Mouse (Mus musculus): ENCODE results near the gene Kcnk7.
"Not testable (repeated sequence)": the region's sequence is repeated elsewhere in the genome, so short reads cannot be mapped to it uniquely, and the experiment has no call there.

Kcnk7 gene

DNA sequence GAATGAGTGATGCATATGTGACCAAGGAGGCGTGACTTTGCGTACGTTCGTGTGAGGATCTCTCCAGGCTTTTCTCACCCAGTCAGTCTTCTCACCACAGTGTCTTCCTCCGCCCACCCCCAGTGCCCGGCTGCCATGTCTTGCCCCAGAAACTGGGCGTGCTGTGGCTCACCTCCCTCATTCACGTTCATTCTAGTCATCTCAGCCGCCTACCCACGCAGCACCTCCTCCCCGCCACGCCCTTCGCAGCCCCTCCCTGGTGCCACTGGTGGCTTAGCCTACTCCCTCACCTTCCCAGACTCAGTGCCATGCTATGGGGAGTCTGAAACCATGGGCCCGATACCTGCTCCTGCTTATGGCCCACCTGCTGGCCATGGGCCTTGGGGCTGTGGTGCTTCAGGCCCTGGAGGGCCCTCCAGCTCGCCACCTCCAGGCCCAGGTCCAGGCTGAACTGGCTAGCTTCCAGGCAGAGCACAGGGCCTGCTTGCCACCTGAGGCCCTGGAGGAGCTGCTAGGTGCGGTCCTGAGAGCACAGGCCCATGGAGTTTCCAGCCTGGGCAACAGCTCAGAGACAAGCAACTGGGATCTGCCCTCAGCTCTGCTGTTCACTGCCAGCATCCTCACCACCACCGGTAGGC lies at the start of gene Kcnk7:
Kcnk7 (plus strand) TSS at position 205 of the 638 bp plus-strand sequence.
- DNase-seq (ENCODE audit: low read depth, low spot score): no peak

DNA sequence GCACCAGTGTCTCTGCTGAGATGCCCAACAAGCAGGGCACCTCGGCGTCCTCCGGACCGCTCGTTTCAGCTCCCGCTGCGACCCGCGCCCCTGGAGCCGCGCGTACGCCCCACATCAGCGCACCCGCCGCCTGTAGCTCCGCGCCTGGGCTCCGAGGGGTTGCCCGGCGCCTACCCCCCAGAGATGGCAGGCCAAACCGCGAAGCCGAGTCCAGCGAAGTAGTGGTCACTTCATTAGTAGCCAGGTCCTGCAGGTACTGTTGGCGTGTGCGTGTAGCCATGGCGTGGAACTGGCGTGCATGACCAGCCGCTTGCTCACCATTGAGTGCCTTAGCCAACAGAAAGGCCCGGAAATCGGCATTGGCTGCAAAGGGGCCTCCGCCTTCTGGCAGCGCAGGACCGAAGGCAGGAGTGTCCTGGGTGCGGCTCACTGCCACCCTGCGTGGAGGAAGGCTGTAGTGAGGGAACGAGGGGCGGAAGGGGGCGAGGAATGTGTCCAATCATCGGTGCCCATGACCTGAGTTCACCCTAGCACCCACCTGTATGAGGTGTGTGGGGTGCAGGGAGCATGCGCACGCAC lies 49.4 kb upstream of the Kcnk7 start:
- DNase-seq (ENCODE audit: low read depth, low spot score): no peak

DNA sequence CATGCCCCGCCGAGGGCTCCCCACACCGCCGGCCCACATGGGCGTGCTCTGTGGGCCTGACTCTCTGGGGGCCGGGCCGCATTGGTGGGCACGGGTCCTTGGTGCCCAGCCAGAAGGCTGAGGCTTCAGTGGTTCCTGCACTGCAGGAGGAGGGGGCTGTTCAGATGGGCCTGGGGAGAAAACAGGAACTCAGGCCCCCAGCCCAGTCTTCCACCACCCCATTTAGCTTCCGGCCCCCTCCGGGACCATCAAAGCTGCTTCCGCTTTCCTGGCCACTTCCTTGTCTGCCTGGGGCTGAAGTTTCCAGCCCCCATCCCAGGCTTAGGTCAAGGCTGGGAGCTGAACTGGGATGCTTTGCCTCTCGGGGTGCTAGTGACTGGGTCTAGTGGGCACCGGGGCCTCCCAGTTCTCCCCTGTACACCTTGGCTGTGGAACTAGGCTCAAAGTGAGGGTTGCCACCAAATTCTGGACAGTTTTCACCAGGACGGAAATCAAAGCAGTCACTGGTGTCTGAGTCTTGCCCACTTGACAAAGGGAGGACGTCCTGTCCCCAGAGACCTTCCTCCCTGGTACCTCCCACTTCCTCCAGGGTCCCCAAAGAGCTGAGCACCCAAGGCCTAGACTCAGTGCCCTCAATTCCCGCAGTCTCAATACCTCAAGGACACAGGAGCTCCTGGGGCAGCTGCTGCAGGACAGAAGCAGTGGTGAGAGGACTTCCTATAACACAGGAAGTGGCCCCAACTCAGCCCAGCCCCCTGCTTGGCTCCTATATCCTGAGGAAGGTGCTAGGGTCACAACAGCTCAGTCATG lies 43.0 kb upstream of the Kcnk7 start:
- DNase-seq (ENCODE audit: low read depth, low spot score): no peak

DNA sequence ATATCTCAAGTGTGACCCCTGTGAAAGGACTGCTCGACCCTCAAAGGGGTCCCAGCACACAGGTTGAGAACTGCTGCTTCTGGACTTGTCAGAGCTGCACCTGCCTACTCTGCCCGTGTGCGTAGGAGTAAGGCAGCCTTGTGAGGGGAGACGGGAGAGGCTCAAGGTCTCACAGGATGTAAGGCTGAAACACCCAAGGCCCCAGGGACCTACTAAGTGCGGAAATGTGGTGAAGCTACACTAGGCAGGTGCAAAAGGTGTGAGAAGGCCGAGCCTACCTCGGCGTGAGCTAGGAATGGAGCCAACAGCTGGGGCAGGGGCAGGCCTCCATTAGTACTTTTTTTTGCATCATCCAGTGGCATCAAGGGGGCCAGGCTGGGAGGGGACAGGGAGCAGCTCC lies 41.9 kb upstream of the Kcnk7 start:
- DNase-seq (ENCODE audit: low read depth, low spot score): no peak

DNA sequence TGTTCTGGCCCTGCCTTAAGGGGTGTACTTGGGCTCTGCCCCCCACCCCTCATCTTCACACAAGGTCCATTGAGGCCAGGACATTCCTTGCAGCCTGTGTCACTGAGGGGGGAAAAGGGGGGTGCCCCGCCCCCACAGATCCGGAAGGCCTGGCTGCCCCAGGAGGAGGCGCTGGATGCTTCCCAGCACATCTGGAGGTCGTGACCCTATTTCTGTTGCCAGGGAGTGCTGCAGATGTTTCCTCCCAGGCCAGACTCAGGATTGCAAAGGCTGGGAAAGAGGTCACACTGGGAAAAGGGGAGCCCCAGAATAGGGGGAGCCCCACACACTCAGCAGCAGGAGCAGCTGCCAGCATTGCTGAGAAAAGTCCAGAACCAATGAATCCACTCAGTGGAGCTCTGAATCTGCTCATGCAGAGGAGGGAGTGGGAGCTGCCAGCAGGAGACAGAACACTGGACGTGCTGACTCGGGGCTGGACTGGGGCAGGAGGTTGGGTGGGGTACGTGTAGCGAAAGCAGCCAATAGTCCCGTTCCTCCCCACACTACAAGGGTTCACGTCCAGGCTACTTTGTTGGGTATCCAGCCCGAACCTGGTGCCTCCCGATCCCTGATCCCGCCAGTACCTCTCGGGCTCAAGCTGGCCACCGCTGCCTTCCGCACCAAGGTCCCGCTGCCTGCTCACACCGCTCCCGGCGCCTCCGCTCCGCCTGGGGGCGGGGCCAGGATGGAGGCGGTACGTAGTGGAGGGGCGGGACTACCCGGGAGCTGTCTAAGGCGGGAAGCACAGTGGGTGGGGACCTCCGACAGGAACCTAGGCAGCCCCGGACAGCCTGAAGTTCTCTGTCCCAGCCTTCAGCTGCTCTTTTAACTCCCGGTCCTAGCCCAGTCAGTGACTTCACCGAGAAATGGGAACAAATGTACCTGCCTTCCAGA lies 40.9 kb upstream of the Kcnk7 start, which contains the start of gene Sipa1:
Sipa1 (minus strand) TSS at position 727 of the 933 bp plus-strand sequence.
- peak; percentile 62 for DNase-seq (ENCODE audit: low read depth, low spot score)

DNA sequence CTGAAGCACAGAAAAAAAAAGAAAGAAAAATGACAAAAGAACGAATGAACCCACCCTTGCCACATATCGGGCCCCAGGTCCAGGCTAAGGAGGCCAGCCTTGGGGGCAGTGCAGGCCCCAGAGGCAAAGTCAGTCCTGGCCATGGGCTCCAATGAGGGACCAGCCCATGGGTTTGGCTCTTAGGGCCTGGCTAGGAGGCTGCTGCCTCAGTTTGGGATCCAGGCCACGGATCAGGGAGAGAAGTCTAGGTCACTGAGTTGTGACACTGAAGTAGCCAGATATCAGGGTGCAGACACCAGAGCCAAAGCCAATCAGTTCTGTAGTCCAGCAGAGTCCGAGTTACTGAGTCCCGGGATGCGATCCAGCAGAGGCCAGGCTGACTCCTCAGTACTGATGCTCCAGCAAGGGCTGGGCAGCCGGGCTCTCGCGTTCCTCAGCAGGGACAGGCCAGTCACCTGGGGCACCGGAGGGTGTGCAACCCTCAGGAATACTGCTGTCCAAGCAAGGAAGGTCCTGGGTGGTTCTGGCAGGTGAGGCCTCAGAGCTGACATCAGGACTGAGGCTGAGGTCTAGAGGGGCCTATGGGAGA lies 39.4 kb upstream of the Kcnk7 start:
- no peak for DNase-seq (ENCODE audit: low read depth, low spot score)

DNA sequence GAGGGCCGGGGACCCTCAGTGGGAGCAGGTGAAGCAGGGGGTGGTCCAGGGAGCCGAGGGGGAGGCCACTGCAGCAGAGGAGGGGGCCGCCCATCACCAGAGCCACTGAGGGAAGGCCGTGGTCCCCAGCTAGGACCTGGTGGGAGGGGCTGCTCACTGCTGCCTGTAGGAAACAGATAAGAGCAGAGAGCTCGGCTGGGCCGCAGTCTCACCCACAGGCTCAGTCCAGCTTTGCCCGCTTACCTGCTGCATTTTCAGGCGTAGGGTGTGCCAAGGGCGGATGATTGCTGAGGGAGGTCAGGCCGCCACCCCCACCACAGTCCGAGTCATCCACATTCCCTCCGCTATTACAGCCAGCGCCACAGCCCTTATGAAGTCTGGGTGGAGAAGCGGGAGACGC lies 38.7 kb upstream of the Kcnk7 start:
- DNase-seq (ENCODE audit: low read depth, low spot score): no peak

DNA sequence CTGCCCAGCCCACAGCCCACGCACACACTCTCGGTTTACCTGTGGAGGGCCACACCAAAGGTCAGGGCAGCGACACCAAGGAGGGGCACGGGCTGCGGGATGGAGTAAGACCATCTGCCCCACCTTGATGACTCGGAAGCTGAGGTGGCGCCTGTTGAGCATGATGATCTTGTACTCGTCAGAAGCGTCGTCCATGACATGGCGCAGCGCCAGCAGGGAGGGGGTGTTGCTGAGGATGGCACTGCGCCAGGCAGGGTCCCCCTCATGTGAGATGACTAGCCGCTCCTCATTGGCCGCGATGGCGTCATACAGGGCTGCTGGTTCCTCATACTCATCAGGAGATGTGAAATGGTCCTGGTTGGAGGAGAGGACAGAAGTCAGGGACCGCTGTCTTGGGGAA lies 37.8 kb upstream of the Kcnk7 start:
- no peak for DNase-seq (ENCODE audit: low read depth, low spot score)

DNA sequence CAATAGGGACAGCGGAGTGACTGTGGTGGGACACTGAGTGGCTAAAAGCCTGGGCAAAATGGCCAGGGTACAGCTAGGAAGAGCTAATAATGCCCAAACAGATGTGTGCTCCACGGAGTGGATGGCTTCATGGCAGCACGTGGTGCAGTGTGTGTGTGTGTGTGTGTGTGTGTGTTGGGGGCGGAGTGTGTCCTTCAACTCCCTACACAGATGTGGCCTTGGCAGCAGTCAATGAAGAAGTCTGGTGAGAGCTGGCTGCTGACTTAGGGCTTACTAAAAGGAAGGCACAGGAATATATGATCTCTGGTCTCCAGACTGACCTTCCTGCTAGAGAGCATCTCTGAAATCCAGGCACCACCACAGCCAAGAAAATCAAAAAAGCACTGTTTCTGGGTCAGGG lies 35.8 kb upstream of the Kcnk7 start:
- no peak for DNase-seq (ENCODE audit: low read depth, low spot score)

DNA sequence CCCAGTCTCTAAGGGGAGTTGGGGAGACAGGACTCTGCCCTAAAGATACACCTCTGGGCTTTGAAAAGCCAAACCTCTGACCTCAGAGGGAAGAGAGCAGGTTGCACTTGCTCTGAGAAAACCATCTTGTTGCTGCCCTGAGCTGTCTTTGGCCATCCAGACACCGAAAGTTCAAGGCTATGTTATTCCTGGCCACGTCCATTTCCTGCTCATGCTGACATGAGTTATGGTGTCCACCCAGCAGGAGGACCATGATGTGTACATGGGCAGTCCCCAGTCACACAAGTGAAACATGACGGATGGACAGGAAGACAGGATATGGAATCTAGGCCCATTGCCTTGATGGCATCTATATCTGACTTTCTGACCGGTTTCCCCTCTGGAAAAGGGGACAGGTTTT lies 23.7 kb upstream of the Kcnk7 start:
- no peak for DNase-seq (ENCODE audit: low read depth, low spot score)

DNA sequence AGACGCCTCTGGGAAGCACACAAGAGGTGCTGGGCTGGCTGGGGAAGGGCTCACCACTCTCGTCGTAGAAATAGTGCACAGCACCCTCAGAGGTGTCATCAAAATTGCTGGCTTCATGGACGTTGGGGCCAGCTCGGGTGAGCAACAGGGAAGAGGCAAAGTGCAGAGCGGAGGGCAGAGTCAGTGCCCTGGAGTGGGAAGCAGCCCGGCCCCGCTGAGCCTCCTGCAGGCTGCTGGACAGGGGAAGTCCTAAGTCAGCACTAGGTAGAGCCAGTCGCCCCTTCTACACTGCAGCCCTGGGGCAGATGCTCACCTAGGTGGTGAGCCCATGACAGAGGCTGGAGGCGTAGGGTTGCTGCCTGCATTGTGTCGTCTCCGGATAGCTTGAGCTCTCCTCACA lies 19.9 kb upstream of the Kcnk7 start:
- DNase-seq (ENCODE audit: low read depth, low spot score): no peak

DNA sequence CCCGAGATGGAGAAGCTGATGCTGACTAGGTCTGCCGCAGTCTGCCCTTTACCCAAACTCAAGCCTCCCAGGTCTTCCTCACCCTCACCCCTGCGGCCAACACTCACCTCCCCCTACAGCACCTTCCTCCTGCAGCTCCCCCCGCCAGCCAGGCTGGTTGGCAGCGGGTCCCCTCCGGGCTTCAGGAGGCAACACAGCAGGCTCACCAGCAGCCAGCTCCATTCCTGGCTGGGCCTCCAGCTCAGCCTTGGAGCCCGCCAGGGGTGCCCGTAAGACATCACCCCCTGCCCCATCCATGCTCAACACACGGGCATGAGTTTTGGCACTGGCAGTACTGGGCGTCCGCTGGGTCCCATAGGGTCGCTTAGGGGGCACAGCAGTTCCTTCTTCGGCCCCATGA lies 19.2 kb upstream of the Kcnk7 start:
- DNase-seq (ENCODE audit: low read depth, low spot score): no peak

DNA sequence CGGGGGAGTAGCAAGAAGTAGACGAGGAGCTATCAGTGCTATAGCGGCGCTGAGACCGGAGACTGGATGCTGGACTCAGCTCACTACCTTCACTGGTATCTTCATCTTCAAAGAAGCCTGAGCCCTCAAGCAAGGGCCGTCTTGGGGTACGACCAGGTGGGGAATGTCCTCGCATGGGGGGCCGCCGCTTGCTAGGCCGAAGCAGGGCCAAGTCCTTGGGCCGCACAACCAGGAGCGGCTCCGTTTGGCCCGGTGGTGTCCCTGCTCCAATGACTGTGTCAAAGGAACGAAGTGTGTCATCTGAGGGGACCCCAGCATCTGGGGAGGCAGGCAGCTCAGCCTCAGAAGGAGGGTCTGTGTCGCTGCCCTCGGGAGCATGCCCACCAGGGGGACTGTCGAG lies 18.7 kb upstream of the Kcnk7 start:
- no peak for DNase-seq (ENCODE audit: low read depth, low spot score)

DNA sequence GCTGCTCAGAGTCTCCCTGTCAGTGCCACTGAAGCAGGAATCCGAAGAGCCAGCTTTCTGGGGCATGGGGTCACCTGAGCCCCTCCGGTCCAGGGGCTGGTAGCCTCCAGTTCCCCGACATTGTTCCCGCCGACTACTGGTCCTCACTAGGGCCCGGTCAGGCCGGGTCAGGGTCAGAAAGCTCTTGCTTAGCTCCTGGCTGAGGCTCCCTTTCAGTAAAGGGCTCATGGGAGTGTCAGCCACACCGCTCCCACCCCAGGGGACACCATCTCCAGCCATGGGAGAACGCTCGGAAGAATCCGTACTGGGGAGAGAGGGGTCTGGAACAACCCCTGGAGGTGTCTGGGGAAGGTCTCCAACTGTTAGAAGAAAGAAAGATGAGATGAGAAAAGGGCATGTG lies 18.3 kb upstream of the Kcnk7 start:
- no peak for DNase-seq (ENCODE audit: low read depth, low spot score)

DNA sequence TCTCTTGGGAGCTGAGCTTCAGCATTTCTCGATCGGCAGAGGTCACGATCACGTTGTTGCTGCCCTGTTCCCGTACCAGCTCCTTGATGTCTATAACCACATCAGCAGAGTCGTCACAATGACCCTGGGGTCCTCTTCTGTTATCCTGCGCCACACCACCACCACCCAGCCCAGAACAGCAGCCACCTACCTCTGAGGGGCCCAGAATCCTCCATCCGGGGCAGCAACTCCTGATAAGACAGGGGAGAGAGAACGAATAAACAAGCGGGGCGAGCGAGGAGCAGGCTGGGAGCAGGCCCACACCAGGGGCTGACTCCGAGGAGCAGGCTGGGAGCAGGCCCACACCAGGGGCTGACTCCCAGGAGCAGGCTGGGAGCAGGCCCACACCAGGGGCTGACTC lies 17.7 kb upstream of the Kcnk7 start:
- DNase-seq (ENCODE audit: low read depth, low spot score): no peak

DNA sequence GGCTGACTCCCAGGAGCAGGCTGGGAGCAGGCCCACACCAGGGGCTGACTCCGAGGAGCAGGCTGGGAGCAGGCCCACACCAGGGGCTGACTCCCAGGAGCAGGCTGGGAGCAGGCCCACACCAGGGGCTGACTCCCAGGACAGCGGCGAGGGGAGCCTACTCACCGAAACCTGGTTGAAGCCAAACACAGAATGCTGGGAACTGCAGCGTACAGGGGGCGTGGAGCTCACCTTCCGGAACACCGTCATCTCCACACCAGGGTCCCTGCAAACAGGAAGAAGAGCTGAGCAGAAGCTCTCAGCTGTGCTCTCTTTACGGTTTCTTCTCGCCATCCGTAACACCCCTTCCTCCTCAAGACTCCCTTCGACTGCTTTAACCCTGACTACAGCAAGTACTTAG lies 17.2 kb upstream of the Kcnk7 start:
- not testable (repeated sequence) for DNase-seq (ENCODE audit: low read depth, low spot score)

DNA sequence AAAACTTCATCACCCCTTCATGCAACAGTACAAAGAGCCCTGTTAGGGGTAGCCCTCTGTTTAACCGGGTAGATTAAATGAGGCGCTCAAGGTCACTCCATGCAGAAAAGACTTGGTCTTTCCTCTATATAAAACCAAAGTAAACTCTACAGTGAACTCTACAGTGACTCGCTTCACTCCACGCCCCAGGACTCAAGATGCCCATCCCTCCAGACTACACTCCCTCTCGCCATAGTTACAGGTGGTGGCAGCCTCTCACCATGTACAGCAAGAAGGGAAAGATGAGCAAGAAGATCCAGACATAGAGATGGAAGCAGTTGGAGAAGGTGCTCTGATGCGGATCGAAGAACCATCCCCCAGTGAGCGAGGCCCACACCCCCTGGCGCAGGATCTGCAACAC lies 16.4 kb upstream of the Kcnk7 start:
- no peak for DNase-seq (ENCODE audit: low read depth, low spot score)

DNA sequence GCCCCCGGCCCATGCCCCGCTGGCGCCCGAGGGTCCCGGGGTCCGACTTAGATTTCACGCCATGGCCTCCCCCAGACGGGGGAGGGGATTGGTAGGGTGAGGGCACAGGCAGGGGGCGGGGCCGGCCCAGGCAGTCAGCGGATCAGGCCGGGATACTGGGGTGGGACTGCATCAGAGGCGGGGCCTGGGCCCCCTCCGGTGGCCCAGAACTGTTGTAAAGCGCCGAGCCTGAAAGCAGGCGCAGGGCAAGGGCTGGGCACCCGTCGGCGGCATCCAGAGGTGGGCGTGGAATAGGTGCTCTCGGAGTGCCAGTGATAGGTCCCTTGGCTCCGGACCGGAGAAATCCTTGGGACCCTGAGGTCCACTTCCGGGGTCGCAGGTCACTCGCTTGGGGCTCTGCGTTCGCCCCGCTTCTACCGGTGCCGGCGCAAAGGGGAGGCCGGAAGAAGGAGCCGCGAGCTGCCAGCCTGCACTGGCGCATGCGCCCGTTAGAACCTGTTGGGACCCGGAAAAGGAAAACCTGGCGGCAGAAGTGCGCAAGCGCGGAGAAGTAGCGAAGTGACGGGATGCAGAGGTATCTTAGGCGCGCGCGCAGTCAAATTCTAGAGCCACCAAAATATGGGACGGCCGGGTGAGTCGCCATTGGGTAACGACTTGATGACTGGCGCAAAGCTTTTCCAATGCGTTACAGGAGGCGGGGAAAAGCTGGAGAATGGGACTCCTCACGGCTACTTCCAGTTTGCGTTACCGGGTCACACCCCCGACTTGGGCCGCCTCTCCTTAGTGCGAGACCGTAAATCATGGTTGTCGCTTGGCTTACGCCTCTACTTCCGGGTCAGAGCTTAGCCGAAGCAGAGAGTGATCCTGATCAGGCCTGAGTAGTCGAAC lies 15.7 kb upstream of the Kcnk7 start, which contains the start of the genes Map3k11 and Pcnx3:
Map3k11 (plus strand) TSS at position 543 of the 888 bp plus-strand sequence.
Pcnx3 (minus strand) TSS at position 709 of the 888 bp plus-strand sequence.
- DNase-seq (ENCODE audit: low read depth, low spot score): peak; percentile 93

DNA sequence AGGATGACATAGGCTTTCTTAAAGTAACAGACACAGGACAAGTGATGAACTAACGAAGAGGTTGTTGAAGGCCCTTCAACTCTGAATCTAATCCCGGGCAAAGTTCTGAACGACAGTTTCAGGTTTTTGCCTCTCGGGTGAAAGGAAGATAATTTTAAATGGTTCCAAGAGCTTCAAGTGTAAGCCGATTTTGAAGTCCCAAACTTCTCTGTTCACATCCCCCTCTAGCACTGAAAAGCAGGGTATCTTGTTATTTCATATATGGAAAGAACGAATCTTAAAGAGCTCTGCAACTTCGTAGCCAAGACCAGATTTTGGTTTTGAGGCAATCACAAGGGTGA lies 15.1 kb upstream of the Kcnk7 start:
- no peak for DNase-seq (ENCODE audit: low read depth, low spot score)

DNA sequence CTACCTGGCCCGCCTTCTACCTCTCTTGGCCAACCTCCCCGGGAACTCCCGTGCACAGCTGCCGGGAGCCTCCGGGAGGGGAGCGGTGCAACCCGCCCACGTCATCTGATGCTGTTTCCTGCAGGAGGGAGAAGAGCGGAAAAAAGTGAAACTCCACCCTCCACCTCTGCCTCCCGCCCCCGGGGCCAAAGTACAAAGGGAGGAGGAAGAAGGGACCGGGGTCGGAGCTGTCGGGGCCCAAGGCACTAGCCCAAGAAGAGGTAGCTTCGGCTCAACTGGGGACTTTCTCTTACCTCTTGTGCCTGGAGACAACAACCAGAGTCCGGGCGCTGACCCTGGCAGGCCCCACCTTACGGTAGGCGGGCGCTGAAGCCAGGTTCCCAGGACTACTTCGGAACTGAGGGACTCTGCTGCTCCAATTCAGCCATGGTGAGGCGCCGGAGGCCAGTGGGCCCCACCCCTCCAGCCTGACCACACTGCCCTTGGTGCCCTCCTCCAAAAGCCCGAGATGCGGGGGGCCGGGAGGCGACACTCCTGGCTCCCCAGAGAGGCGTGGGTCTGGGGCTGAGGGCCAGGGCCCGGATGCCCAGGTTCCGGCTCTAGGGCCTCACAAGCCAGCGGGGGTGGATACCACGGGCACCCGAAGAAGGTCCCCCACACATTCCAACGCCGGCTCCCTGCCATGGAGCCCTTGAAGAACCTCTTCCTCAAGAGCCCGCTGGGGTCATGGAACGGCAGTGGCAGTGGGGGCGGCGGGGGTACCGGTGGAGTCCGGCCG lies 14.4 kb upstream of the Kcnk7 start:
- no peak for DNase-seq (ENCODE audit: low read depth, low spot score)
